Mouse (Mus musculus) embryonic facial prominence, embryonic 11.5 days (tissue): Measurements from ENCODE around the gene Stk10. TPM values are rescaled to one million over a fixed set of nuclear protein-coding genes. Genes with fewer than 3 reads are reported as not detected.

ENCODE experiments used
- ATAC-seq: fragments of 200-750 bp; cut with Nextera tagmentation; replicated peaks from 2 replicates; pipeline ENCODE4 v1.8.0; 2017; ENCODE audit warnings: low read depth; ENCODE audit not compliant: insufficient number of reproducible peaks, low FRiP score, low TSS enrichment
- DNase-seq: peaks from one replicate; pipeline ENCODE4 v3.0.0-alpha.2; 2015; ENCODE audit warnings: low spot score
- H3K27ac ChIP-seq: fragments of 300-500 bp; sonication (generic); replicated peaks from 2 replicates; pipeline ENCODE4 v1.5.1; 2014; ENCODE audit warnings: mild to moderate bottlenecking, low read depth, low read length, control low read depth
- H3K27me3 ChIP-seq: fragments of 300-500 bp; sonication (generic); 2 replicates; pipeline ENCODE4 v1.6.1; 2014; ENCODE audit warnings: mild to moderate bottlenecking, low read length, moderate library complexity, mixed read lengths; ENCODE audit not compliant: control insufficient read depth, insufficient read depth
- H3K36me3 ChIP-seq: fragments of 300-500 bp; sonication (generic); replicated peaks from 2 replicates; pipeline ENCODE4 v1.6.1; 2014; ENCODE audit warnings: low read depth, mild to moderate bottlenecking, low read length, moderate library complexity, mixed read lengths; ENCODE audit not compliant: control insufficient read depth, insufficient read depth
- H3K4me1 ChIP-seq: fragments of 300-500 bp; sonication (generic); 2 replicates; pipeline ENCODE4 v1.6.1; 2014; ENCODE audit warnings: low read length, mixed read lengths; ENCODE audit not compliant: control insufficient read depth, insufficient read depth
- H3K4me2 ChIP-seq: fragments of 300-500 bp; sonication (generic); 2 replicates; pipeline ENCODE4 v1.6.1; 2014; ENCODE audit warnings: low read depth, mild to moderate bottlenecking, control low read depth, low read length, moderate library complexity
- H3K4me3 ChIP-seq: fragments of 300-500 bp; sonication (generic); 2 replicates; pipeline ENCODE4 v1.5.1; 2014; ENCODE audit warnings: low read depth, low read length, control low read depth
- H3K9ac ChIP-seq: fragments of 300-500 bp; sonication (generic); replicated peaks from 2 replicates; pipeline ENCODE4 v1.6.1; 2014; ENCODE audit warnings: mild to moderate bottlenecking, control low read depth, low read length
- H3K9me3 ChIP-seq: fragments of 300-500 bp; sonication (generic); replicated peaks from 2 replicates; pipeline ENCODE4 v1.6.1; 2016; ENCODE audit warnings: mild to moderate bottlenecking, low read length, inconsistent platforms, mixed read lengths; ENCODE audit not compliant: control insufficient read depth
- WGBS: fragments of 180-500 bp; shearing (Covaris S2); extraction: QIAGEN DNeasy Blood & Tissue Kit; methylation state at CpG from one replicate; pipeline ENCODE4 v1.1.7; 2014; 5-methylcytosine and 5-hydroxymethylcytosine counted together
- polyA plus RNA-seq: library from polyadenylated mRNA; unstranded; fragments of >200 nt; fragmentation: Nextera tagmentation; extraction: Ambion mirVana; gene quantifications from 2 replicates; pipeline ENCODE4 v1.2.1, GENCODE M21; 2014

Stk10 gene
- polyA plus RNA-seq, 1 experiment from 2014 or later, result 1.4 TPM

GRCm38 (mm10) chr11:32553311-32554140 is 20.4 kb downstream of the Stk10 start:
- DNase-seq (no peak), ATAC-seq (no peak)
- no peaks in the 10 kb centered on the region for H3K9me3 ChIP-seq
- H3K27me3 ChIP-seq, result no peaks in the 10 kb centered on the region
- H3K4me1 ChIP-seq, result no peaks in the 10 kb centered on the region
- H3K4me3 ChIP-seq, result no peak overlapping the region
- H3K4me2 ChIP-seq, result no peak overlapping the region
- H3K36me3 ChIP-seq, result no peaks in the 10 kb centered on the region
- H3K27ac ChIP-seq, result no peak overlapping the region
- 65% methylated on average over 14 of the region's 14 CpGs for WGBS
- H3K9ac ChIP-seq, result no peak overlapping the region

GRCm38 (mm10) chr11:32554141-32555091 is 21.3 kb downstream of the Stk10 start:
- H3K9ac ChIP-seq, result no peak overlapping the region
- WGBS, result 87% methylated on average over 14 of the region's 14 CpGs
- no peaks in the 10 kb centered on the region for H3K9me3 ChIP-seq
- no peak for DNase-seq
- no peak overlapping the region for H3K4me2 ChIP-seq
- no peak overlapping the region for H3K4me3 ChIP-seq
- no peaks in the 10 kb centered on the region for H3K27me3 ChIP-seq
- H3K4me1 ChIP-seq, result no peaks in the 10 kb centered on the region
- ATAC-seq, result no peak
- no peaks in the 10 kb centered on the region for H3K36me3 ChIP-seq
- no peak overlapping the region for H3K27ac ChIP-seq

DNA sequence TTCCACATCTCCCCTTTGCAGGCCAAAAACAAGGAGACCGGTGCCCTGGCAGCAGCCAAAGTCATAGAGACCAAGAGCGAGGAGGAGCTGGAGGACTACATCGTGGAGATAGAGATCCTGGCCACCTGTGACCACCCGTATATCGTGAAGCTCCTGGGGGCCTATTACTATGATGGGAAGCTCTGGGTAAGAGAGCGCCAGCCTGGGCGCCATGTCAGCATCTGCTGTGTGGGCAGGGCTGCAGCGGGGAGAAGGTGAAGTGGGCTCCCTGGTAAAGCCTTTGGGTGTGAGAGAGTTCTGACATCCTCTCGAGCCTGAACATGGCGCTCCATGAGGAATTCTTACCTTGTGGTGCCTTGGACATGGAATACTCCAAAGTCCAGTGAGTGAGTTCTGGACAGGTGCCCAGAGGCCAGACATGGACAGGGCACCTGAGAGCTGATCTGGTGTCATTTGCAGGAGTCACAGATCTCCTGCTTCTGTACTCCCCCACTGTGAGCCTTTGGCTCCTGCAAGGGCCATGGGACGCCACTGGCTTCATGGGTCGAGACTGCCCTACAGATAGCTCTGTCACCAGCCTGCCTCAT is 22.1 kb downstream of the Stk10 start:
- no peaks in the 10 kb centered on the region for H3K9me3 ChIP-seq
- no peak overlapping the region for H3K27ac ChIP-seq
- H3K4me2 ChIP-seq, result no peak overlapping the region
- no peaks in the 10 kb centered on the region for H3K27me3 ChIP-seq
- no peak overlapping the region for H3K4me3 ChIP-seq
- 90% methylated on average over 12 of the region's 12 CpGs for WGBS
- no peak for ATAC-seq
- no peaks in the 10 kb centered on the region for H3K4me1 ChIP-seq
- no peak for DNase-seq
- no peaks in the 10 kb centered on the region for H3K36me3 ChIP-seq
- H3K9ac ChIP-seq, result no peak overlapping the region

- Histone ChIP-seq H3K4me3 (no peak overlapping the region), H3K4me2 (no peak overlapping the region), H3K9me3 (no peaks in the 10 kb centered on the region), H3K4me1 (no peaks in the 10 kb centered on the region), H3K9ac (no peak overlapping the region), H3K36me3 (no peaks in the 10 kb centered on the region), H3K27me3 (no peaks in the 10 kb centered on the region), H3K27ac (no peak overlapping the region)
- WGBS, result 74% methylated on average over 10 of the region's 10 CpGs
- ATAC-seq, result no peak
- DNase-seq, result no peak
Measured at GRCm38 (mm10) chr11:32556333-32556990, 23.4 kb downstream of the Stk10 start.

- Histone ChIP-seq H3K27me3 (no peaks in the 10 kb centered on the region), H3K36me3 (no peaks in the 10 kb centered on the region), H3K9me3 (no peaks in the 10 kb centered on the region), H3K4me2 (no peak overlapping the region), H3K4me1 (no peaks in the 10 kb centered on the region), H3K9ac (no peak overlapping the region), H3K27ac (no peak overlapping the region), H3K4me3 (no peak overlapping the region)
- no peak for DNase-seq
- ATAC-seq, result no peak
- WGBS, result 95% methylated on average over 4 of the region's 4 CpGs
Measured at GRCm38 (mm10) chr11:32558026-32558425, 24.9 kb downstream of the Stk10 start.

DNA sequence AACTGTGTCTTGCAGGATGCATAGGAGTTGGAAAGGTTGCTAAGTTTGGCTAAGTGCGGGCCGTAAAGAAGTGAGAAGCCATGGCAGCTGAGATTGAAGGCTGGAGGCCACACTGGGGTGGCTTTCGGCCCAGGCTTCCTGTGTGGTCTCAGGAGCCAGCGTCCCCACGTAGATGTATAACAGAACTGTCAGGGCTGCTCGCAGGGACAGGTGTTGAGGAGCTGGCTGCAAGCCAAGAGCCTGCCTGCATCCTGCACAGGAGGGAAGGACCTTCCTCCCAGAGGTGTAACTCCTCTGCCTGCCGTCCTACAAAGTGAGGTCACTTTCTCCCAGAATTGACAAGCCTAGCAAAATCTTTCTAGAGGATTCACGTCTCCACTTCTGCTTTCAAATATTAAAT is 25.6 kb downstream of the Stk10 start:
- WGBS, result 60% methylated on average over 8 of the region's 8 CpGs
- no peaks in the 10 kb centered on the region for H3K27me3 ChIP-seq
- no peaks in the 10 kb centered on the region for H3K36me3 ChIP-seq
- no peak for ATAC-seq
- DNase-seq, result no peak
- no peaks in the 10 kb centered on the region for H3K4me1 ChIP-seq
- no peak overlapping the region for H3K4me2 ChIP-seq
- no peak overlapping the region for H3K27ac ChIP-seq
- no peak overlapping the region for H3K9ac ChIP-seq
- H3K4me3 ChIP-seq, result no peak overlapping the region
- no peaks in the 10 kb centered on the region for H3K9me3 ChIP-seq

GRCm38 (mm10) chr11:32560015-32560770 is 27.1 kb downstream of the Stk10 start:
- ATAC-seq (no peak), DNase-seq (no peak)
- Histone ChIP-seq H3K36me3 (no peaks in the 10 kb centered on the region), H3K9ac (no peak overlapping the region), H3K27ac (no peak overlapping the region), H3K4me3 (no peak overlapping the region), H3K4me1 (no peaks in the 10 kb centered on the region), H3K9me3 (no peaks in the 10 kb centered on the region), H3K4me2 (no peak overlapping the region), H3K27me3 (no peaks in the 10 kb centered on the region)
- WGBS, result 72% methylated on average over 12 of the region's 12 CpGs
